Mouse (Mus musculus): ENCODE results near the gene Mepce.
"Not testable (repeated sequence)": the region's sequence is repeated elsewhere in the genome, so short reads cannot be mapped to it uniquely, and the experiment has no call there.

The Mepce gene

GRCm38 (mm10) chr5:137758921-137759534, 28.4 kb downstream of the Mepce start:
- no peak for DNase-seq (ENCODE audit: low spot score in 2 of 2)

GRCm38 (mm10) chr5:137757887-137758286, 29.6 kb downstream of the Mepce start:
- no peak for DNase-seq (ENCODE audit: low spot score in 2 of 2)

GRCm38 (mm10) chr5:137756882-137757661, 30.4 kb downstream of the Mepce start:
- DNase-seq (ENCODE audit: low spot score in 2 of 2), result peak; percentile 60 to 81

GRCm38 (mm10) chr5:137756106-137756505, 31.3 kb downstream of the Mepce start:
- no peak for DNase-seq (ENCODE audit: low spot score in 2 of 2)

GRCm38 (mm10) chr5:137755425-137755824, 32.0 kb downstream of the Mepce start:
- DNase-seq (ENCODE audit: low spot score in 2 of 2), result no peak

GRCm38 (mm10) chr5:137753111-137753832, 34.2 kb downstream of the Mepce start:
- DNase-seq (ENCODE audit: low spot score in 2 of 2), result no peak

- DNase-seq (ENCODE audit: low spot score in 2 of 2), result no peak
Observed at GRCm38 (mm10) chr5:137751988-137752387, 35.5 kb downstream of the Mepce start.

GRCm38 (mm10) chr5:137751221-137751887, 36.1 kb downstream of the Mepce start:
- no peak for DNase-seq (ENCODE audit: low spot score in 2 of 2)

GRCm38 (mm10) chr5:137750212-137750611, 37.2 kb downstream of the Mepce start:
- not testable (repeated sequence) for DNase-seq (ENCODE audit: low spot score in 2 of 2)

- no peak for DNase-seq (ENCODE audit: low spot score in 2 of 2)
Observed at GRCm38 (mm10) chr5:137749196-137749836, 38.1 kb downstream of the Mepce start.

- DNase-seq (ENCODE audit: low spot score in 2 of 2), result no peak
Observed at GRCm38 (mm10) chr5:137748130-137748770, 39.2 kb downstream of the Mepce start.

- DNase-seq (ENCODE audit: low spot score in 2 of 2), result peak in 1 of 2 experiments; percentile 46
Observed at GRCm38 (mm10) chr5:137747326-137747961, 40.0 kb downstream of the Mepce start.

- DNase-seq (ENCODE audit: low spot score in 2 of 2), result no peak
Observed at GRCm38 (mm10) chr5:137746851-137747325, 40.6 kb downstream of the Mepce start.

GRCm38 (mm10) chr5:137746282-137746850, 41.1 kb downstream of the Mepce start:
- DNase-seq (ENCODE audit: low spot score in 2 of 2), result peak in 1 of 2 experiments; percentile 62

GRCm38 (mm10) chr5:137745214-137746171, 42.0 kb downstream of the Mepce start, which contains the start of gene Tsc22d4:
Gene Tsc22d4 (plus strand): TSS chr5:137745730.
- peak in 1 of 2 experiments; percentile 88 for DNase-seq (ENCODE audit: low spot score in 2 of 2)

GRCm38 (mm10) chr5:137744197-137744596, 43.3 kb downstream of the Mepce start:
- no peak for DNase-seq (ENCODE audit: low spot score in 2 of 2)

- no peak for DNase-seq (ENCODE audit: low spot score in 2 of 2)
Observed at GRCm38 (mm10) chr5:137742836-137743235, 44.6 kb downstream of the Mepce start.

GRCm38 (mm10) chr5:137742048-137742447, 45.4 kb downstream of the Mepce start:
- no peak for DNase-seq (ENCODE audit: low spot score in 2 of 2)

All from urinary bladder, adult 18-20 months (tissue).